ENCODE assay signal across 1 mouse cellular context in the genomic region with DNA sequence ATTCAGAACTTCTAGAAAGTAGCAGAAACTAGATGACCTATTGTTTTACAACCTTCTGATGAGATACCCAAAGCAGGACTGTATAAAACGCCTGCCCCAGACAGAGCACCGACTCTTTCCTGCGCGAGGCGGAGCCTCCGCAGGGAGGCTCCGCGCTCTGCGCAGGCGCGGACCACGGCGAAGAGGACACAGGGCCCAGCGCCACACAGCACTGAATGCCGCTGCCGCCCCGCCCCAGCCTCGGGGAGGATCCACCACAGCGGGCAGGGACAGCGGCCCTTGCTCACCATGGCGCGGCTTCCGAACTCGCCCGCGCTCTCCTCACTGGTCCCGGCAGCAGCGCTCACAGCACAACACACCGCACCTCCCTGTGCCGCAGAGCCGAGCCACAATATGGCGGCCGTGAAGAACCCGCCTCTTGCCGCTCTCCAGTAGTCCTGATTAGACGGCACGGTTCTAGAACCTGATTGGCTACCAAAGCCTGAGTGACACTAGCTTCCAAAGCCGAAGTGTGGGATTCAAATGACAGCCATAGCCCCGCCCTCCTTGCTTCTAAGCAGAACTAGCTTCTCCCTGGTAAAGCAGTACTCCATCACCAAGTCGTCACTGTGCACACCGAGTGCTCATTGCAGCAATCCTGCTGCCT.
TF ChIP-seq lines count a peak whose summit lies in the region.

A gene (minus strand): TSS at position 384 of the 646 bp plus-strand sequence.

TF ChIP-seq in MEL, 35 proteins besides CTCF, POLR2A, EP300 and RAD21 (continued from another document):
- TF ChIP-seq MEF2A (IDR thresholded peaks at IDR 0.05; ENCODE audit: extremely low read depth, insufficient replicate concordance, low read depth, low read length, poor library complexity, severe bottlenecking) = no peak
- TF ChIP-seq SMC3 (IDR thresholded peaks at IDR 0.05; ENCODE audit: low read depth, low read length) = 0 out of 2 replicates have a peak, but pooled peaks have one; percentile 8
- TF ChIP-seq NELFE (IDR thresholded peaks at IDR 0.05; ENCODE audit: low read depth, low read length) = peak; percentile 98
- peak; percentile 88 for TF ChIP-seq POLR2AphosphoS5 (IDR thresholded peaks at IDR 0.05; ENCODE audit: borderline replicate concordance, low read depth, low read length)
- no peak for TF ChIP-seq MYB (IDR thresholded peaks at IDR 0.05; ENCODE audit: low read depth, low read length)
- TF ChIP-seq SIN3A (IDR thresholded peaks at IDR 0.05; ENCODE audit: low read length) = peak; percentile 73
- TF ChIP-seq CHD2 (IDR thresholded peaks at IDR 0.05; ENCODE audit: low read length) = no peak; the same call in 1 of the 2 replicates
- no peak for TF ChIP-seq ETS1 (IDR thresholded peaks at IDR 0.05; ENCODE audit: low read depth, low read length)
- TF ChIP-seq GATA1 (IDR thresholded peaks at IDR 0.05; ENCODE audit: low read depth, low read length) = no peak
- TF ChIP-seq ZC3H11A (IDR thresholded peaks at IDR 0.05; ENCODE audit: low read depth, low read length) = no peak
- TF ChIP-seq TCF12 (IDR thresholded peaks at IDR 0.05; ENCODE audit: low read depth, low read length) = peak; percentile 7; the same call in 1 of the 2 replicates
- no peak for TF ChIP-seq ZNF384 (IDR thresholded peaks at IDR 0.05; ENCODE audit: low read depth, low read length)
- TF ChIP-seq CHD1 (IDR thresholded peaks at IDR 0.05; ENCODE audit: low read depth, low read length) = peak; percentile 65; the same call in 1 of the 2 replicates
